Mouse (Mus musculus) adrenal gland, postnatal 25 days (tissue): ENCODE measurements around the gene Arl5c. TPM values are rescaled to one million over a fixed set of nuclear protein-coding genes. Genes with fewer than 3 reads are reported as not detected.

ENCODE experiments used
- DNase-seq: peaks from one replicate; pipeline ENCODE4 v3.0.0; 2021; ENCODE audit warnings: mixed read lengths
- long read RNA-seq: library from polyadenylated mRNA; stranded (forward); transcript quantifications from one replicate; pipeline ENCODE4 v2.0.0, GENCODE M21; 2021
- total RNA-seq: library from RNA; stranded (reverse); gene quantifications from 2 replicates; pipeline ENCODE4 v1.2.3, GENCODE M21; 2021

Gene Arl5c
- total RNA-seq: 0.79 TPM in 1 of 2 replicates, not detected in the other
- long read RNA-seq: 0 reads

DNA sequence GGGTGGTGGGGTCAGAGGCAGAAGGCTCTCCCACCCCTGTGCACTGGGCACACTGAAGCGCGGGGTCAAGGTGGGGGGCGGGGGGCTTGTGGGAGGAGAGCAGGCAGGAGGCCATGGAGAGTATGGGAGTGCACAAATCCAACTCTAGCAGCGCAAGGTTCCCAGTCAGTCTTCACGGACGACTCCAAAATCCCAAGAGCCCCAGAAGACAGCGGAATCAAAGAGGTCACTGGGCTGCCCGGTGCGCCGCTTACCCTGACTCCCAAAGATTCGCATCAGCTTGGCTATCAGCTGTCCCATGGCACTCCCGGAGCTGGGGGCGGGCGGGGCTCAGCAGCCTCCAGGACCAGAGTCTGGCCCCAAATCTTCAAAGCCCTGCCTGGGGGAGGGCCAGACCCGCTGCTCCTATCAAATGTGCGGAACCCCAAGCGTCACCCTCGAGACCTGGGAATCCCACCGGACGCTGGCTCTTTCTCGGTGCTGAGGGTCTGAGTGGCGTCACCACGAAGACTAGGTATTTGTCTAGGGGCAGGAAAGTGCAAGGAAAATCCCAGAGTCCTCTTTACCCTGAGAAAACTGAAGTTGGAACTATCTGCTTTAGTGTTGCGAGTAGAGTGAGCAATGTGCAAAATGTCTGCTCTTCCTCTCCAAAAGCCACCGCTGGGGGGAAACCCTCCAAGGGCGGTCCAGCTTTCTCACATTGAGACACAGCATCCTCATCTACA is at the start of gene Arl5c:
Arl5c (minus strand) TSS at position 618 of the 725 bp plus-strand sequence.
- no peak for DNase-seq

- DNase-seq: no peak
Measured at GRCm38 (mm10) chr11:98045596-98045995, 49.6 kb upstream of the Arl5c start.

DNA sequence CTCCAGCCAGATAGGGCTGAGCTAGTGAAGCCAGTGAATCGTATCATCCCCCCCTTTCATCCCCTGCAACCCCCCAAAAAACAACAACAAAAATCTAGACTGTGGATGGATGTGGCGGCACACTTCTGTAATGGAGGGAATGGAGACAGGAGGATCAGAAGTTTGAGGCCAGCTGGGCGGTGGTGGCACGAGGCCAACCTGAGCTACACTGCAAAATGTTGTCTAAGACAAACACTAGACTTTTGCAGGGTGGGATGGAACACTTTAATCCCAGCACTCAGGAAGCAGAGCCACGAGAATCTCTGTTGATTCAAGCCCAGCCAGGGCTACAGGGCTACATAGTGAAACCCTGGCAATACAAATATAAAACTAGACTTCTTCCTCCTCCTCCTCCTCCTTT is 48.1 kb upstream of the Arl5c start:
- no peak for DNase-seq

DNA sequence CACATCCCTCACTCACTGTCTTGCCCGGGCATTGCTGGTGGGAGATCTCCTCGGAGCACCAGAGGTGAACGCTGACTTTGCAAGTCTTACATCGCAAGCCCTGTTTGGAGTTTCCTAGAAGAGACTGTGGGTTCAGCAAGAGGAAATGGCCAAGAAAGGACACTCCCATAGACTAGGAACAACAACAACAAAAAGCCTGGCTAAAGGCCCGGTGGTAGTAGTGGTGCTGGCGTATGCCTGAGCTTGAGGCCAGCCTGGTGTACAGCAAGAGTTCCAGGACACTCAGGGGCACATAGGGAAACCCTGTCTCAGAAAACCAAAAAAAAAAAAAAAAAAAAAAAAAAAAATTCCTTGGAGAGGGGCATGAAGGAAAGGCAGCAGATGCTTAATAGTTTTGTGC is 46.8 kb upstream of the Arl5c start:
- DNase-seq: no peak

GRCm38 (mm10) chr11:98040975-98041374 is 45.0 kb upstream of the Arl5c start:
- no peak for DNase-seq

GRCm38 (mm10) chr11:98037871-98038270 is 41.9 kb upstream of the Arl5c start:
- no peak for DNase-seq

DNA sequence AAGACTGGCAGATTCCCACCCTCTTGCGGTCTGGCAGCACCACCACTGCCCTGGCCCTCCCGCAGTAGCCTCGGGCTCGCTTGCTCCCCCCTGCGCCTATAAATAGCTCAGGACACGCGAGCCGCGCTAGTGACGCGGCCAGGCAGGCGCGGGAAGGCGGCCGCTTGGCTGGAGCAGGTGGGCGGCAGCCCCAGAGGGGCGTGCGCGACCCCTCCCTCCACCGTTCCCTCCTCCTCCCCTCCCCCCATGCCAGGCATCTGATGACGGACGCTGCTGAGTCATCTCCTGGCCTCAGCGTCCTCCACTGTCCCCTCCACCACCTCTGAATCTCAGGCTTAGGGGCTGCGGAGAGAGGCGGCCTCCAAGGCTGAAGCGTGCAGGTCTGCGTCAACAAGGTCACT is 40.0 kb upstream of the Arl5c start:
- peak; percentile 64 for DNase-seq

DNA sequence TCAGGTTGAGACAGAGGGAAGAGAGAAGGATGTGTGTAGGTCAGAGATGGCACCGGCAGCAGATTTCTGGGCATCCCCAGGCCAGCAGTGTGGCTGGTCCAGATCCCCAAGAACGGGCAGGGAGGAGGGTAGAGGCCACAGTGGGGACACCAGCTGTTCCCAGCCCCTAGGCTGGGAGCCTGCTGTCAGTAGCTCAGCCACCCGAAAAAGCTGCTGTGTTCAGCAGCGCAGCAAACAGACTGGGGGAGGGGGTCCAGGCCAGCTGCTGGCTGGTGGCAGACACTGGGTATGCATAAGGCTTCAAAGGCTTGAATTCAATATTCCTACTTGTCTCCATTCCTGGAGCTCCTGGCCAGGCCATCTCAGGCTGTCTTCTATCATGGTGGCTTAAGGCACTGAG is 38.9 kb upstream of the Arl5c start:
- DNase-seq: no peak

DNA sequence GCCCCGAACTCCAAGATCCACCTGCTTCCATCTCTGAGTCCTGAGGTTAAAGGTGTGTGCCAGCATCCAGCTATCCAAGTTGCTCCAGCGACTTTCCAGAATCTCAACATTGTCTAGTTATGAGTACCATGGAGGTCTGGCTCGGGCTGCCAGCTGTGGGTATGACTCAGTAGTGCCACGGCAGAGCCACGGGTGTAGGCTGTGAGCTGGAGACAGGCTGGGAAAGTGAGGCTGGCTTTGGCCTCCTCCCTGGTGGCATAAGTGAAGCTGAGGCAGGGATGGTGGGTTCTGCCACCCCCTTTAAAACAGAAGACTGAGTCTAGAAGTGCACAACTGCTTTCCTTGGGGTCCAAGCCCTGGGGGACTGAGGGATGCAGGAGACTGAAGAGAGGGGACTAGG is 38.1 kb upstream of the Arl5c start:
- DNase-seq: no peak

GRCm38 (mm10) chr11:98031443-98031770 is 35.4 kb upstream of the Arl5c start:
- peak; percentile 78 for DNase-seq

GRCm38 (mm10) chr11:98030701-98031442 is 34.9 kb upstream of the Arl5c start:
- no peak for DNase-seq

DNA sequence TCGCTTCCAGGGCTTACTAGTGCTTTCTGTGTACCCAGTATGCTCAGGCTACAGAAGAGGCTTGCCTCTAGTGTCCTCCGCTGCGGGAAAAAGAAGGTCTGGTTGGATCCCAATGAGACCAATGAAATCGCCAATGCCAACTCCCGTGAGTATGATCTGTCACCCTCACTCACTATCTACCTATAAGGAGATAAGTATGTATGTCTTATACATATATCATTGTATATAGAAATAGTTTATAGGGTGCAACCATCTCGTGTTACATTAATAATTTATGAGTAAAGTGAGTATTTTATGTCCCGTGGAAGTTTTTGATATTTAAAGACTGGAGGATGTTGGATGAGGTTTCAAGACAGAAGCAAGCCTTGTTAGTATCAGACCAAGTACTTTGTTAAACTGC is 31.8 kb upstream of the Arl5c start:
- DNase-seq: no peak

GRCm38 (mm10) chr11:98027297-98027688 is 31.3 kb upstream of the Arl5c start:
- DNase-seq: no peak

- peak; percentile 94 for DNase-seq
Measured at GRCm38 (mm10) chr11:98026570-98027296, 30.8 kb upstream of the Arl5c start, which contains the start of gene Rpl19. TSS of gene Rpl19 (plus strand) at chr11:98026710.

DNA sequence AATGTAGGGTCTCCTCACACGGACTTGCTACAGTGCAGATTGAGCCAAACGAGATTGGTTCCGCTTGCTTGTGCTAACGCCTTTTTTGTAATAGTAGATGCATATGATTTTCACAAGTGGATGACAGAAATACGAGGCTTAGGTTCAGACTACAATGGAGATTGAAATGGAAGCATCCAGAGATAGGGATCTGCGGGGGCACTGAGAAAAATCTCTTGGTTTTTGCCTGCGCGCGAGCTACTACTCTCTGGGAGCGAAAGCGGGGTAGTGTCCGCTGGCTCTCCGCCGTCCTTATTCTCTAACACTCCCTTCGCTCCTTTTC is 30.2 kb upstream of the Arl5c start:
- DNase-seq: no peak

- DNase-seq: no peak
Measured at GRCm38 (mm10) chr11:98024516-98024915, 28.5 kb upstream of the Arl5c start.

DNA sequence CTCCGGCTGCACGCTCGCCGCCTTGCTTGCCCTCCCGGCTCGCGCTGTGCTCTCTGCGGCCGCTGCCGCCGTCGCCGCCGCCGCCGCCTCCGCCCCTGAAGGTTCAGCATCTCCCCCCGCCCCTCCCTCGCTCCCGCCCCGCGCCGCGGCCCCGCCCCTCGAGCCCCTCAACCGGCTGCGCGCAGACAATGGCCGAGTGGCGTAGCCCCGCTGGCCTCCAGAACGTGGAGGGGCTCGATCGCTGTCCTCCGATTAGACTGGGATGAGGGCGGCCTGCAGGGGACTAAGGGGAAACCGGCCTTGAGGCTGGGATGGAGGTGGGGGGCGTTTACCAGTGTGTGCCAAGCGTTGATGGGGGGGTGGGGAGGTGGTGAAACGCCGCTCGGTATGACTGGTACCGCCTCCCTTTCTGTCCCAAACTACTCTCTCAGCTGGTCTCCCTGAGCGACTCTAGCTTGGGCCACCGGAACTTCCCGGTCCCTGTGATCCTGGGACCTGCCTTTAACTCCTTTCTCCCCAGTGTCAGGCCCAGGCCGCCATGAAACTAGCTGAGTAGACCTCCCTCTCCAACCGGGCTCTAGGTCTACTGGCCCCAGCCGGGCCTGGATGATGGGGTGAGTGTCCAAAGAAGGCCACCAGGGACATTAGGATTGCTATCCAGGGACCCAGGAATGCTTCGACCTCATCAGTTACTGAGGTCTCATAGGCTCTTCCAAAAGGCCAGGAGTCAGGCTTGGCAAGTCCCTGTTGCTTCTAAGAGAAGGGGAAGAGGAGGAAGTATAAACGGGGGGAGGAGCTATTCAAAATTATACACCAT is 26.8 kb upstream of the Arl5c start, which contains the start of gene Cacnb1:
Cacnb1 (minus strand) TSS at position 480 of the 817 bp plus-strand sequence.
- DNase-seq: peak; percentile 83

DNA sequence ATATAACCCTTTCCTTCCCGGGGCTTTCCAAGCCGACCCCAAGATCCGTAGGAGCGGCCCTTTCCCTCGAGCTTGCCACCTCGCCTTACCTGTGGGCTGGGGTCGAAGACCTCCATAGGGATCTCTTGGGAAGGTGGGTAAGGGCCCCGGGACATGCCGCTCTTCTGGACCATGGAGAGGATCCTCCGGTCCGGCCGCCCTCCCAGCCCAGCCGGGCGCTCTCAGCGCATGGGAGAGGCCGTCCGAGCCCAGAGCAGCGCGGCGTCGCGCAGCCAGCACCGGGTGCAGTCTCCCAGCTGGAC is 26.2 kb upstream of the Arl5c start:
- no peak for DNase-seq

- DNase-seq: peak; percentile 27
Measured at GRCm38 (mm10) chr11:98021565-98022252, 25.7 kb upstream of the Arl5c start.

- no peak for DNase-seq
Measured at GRCm38 (mm10) chr11:98021118-98021517, 25.1 kb upstream of the Arl5c start.

GRCm38 (mm10) chr11:98020710-98021109 is 24.7 kb upstream of the Arl5c start:
- DNase-seq: no peak
